Mouse (Mus musculus): ENCODE results near the gene Plekhg4. TPM values are rescaled to one million over a fixed set of nuclear protein-coding genes. Genes with fewer than 3 reads are reported as not detected.

Gene Plekhg4
- polyA plus RNA-seq, 1 experiment, result 2.0 TPM

- Histone ChIP-seq H3ac (ENCODE audit: control insufficient read depth, insufficient read length, low read depth) (no peak overlapping the region), H3K79me3 (ENCODE audit: low read depth) (no peaks in the 10 kb centered on the region), H3K27me3 (ENCODE audit: control insufficient read depth, insufficient read depth, insufficient read length) (peaks cover 20% of the 10 kb centered on the region), H3K4me3 (ENCODE audit: insufficient read depth, poor library complexity, severe bottlenecking) (no peak overlapping the region), H3K79me2 (ENCODE audit: control insufficient read depth, insufficient read depth) (no peaks in the 10 kb centered on the region), H3K36me3 (ENCODE audit: control insufficient read depth, insufficient read depth) (no peaks in the 10 kb centered on the region)
- TF ChIP-seq FOSL1 (IDR thresholded peaks at IDR 0.05; ENCODE audit: insufficient read depth, low read length, poor library complexity, severe bottlenecking) (no peak), MYOD1 (IDR thresholded peaks at IDR 0.05; ENCODE audit: control insufficient read depth, insufficient read length, low read depth) (no peak), MYOG (IDR thresholded peaks at IDR 0.05; ENCODE audit: control insufficient read depth, extremely low read depth, insufficient read length) (no peak), USF1 (IDR thresholded peaks at IDR 0.05; ENCODE audit: low read depth) (no peak), MAX (IDR thresholded peaks at IDR 0.05) (no peak), CTCF (IDR thresholded peaks at IDR 0.05; ENCODE audit: control insufficient read depth, insufficient read depth, insufficient read length) (no peak), CEBPB (IDR thresholded peaks at IDR 0.05; ENCODE audit: low read depth) (no peak)
Measured at GRCm38 (mm10) chr8:105409947-105410346, 36.9 kb downstream of the Plekhg4 start.

GRCm38 (mm10) chr8:105413391-105413790 is 40.3 kb downstream of the Plekhg4 start, which contains the start of the genes Kctd19 and Lrrc36:
Gene Kctd19, minus strand, starts transcription at chr8:105413502.
Gene Lrrc36, plus strand, starts transcription at chr8:105413571.
- no peaks in the 10 kb centered on the region for H3K79me3 ChIP-seq (ENCODE audit: low read depth)
- no peak within 1 kb of the TSS for H3K4me3 ChIP-seq (ENCODE audit: insufficient read depth, poor library complexity, severe bottlenecking)
- H3K79me2 ChIP-seq (ENCODE audit: control insufficient read depth, insufficient read depth), result no peaks in the 10 kb centered on the region
- peaks cover 23% of the 10 kb centered on the region for H3K27me3 ChIP-seq (ENCODE audit: control insufficient read depth, insufficient read depth, insufficient read length)
- no peak within 1 kb of the TSS for H3ac ChIP-seq (ENCODE audit: control insufficient read depth, insufficient read length, low read depth)
- no peaks in the 10 kb centered on the region for H3K36me3 ChIP-seq (ENCODE audit: control insufficient read depth, insufficient read depth)
- TF ChIP-seq USF1 (IDR thresholded peaks at IDR 0.05; ENCODE audit: low read depth) (no peak), FOSL1 (IDR thresholded peaks at IDR 0.05; ENCODE audit: insufficient read depth, low read length, poor library complexity, severe bottlenecking) (no peak), MYOD1 (IDR thresholded peaks at IDR 0.05; ENCODE audit: control insufficient read depth, insufficient read length, low read depth) (no peak), MYOG (IDR thresholded peaks at IDR 0.05; ENCODE audit: control insufficient read depth, extremely low read depth, insufficient read length) (no peak), CTCF (IDR thresholded peaks at IDR 0.05; ENCODE audit: control insufficient read depth, insufficient read depth, insufficient read length) (no peak), CEBPB (IDR thresholded peaks at IDR 0.05; ENCODE audit: low read depth) (no peak), MAX (IDR thresholded peaks at IDR 0.05) (no peak)

- Histone ChIP-seq H3K4me3 (ENCODE audit: insufficient read depth, poor library complexity, severe bottlenecking) (no peak overlapping the region), H3K27me3 (ENCODE audit: control insufficient read depth, insufficient read depth, insufficient read length) (peaks cover 16% of the 10 kb centered on the region)
- TF ChIP-seq USF1 (IDR thresholded peaks at IDR 0.05; ENCODE audit: low read depth), result no peak
- no peak for TF ChIP-seq CTCF (IDR thresholded peaks at IDR 0.05; ENCODE audit: control insufficient read depth, insufficient read depth, insufficient read length)
- no peak for TF ChIP-seq FOSL1 (IDR thresholded peaks at IDR 0.05; ENCODE audit: insufficient read depth, low read length, poor library complexity, severe bottlenecking)
- no peak for TF ChIP-seq CEBPB (IDR thresholded peaks at IDR 0.05; ENCODE audit: low read depth)
- TF ChIP-seq MYOD1 (IDR thresholded peaks at IDR 0.05; ENCODE audit: control insufficient read depth, insufficient read length, low read depth), result no peak
- TF ChIP-seq MYOG (IDR thresholded peaks at IDR 0.05; ENCODE audit: control insufficient read depth, extremely low read depth, insufficient read length), result no peak
- no peak for TF ChIP-seq MAX (IDR thresholded peaks at IDR 0.05)
Measured at GRCm38 (mm10) chr8:105418992-105419391, 45.9 kb downstream of the Plekhg4 start.

GRCm38 (mm10) chr8:105419800-105420199 is 46.7 kb downstream of the Plekhg4 start:
- H3ac ChIP-seq (ENCODE audit: control insufficient read depth, insufficient read length, low read depth), result no peak overlapping the region
- TF ChIP-seq CEBPB (IDR thresholded peaks at IDR 0.05; ENCODE audit: low read depth) (no peak), MAX (IDR thresholded peaks at IDR 0.05) (no peak), USF1 (IDR thresholded peaks at IDR 0.05; ENCODE audit: low read depth) (no peak), MYOD1 (IDR thresholded peaks at IDR 0.05; ENCODE audit: control insufficient read depth, insufficient read length, low read depth) (no peak), MYOG (IDR thresholded peaks at IDR 0.05; ENCODE audit: control insufficient read depth, extremely low read depth, insufficient read length) (no peak), CTCF (IDR thresholded peaks at IDR 0.05; ENCODE audit: control insufficient read depth, insufficient read depth, insufficient read length) (no peak), FOSL1 (IDR thresholded peaks at IDR 0.05; ENCODE audit: insufficient read depth, low read length, poor library complexity, severe bottlenecking) (no peak)
- no peaks in the 10 kb centered on the region for H3K79me3 ChIP-seq (ENCODE audit: low read depth)
- H3K27me3 ChIP-seq (ENCODE audit: control insufficient read depth, insufficient read depth, insufficient read length), result peaks cover 14% of the 10 kb centered on the region
- no peaks in the 10 kb centered on the region for H3K79me2 ChIP-seq (ENCODE audit: control insufficient read depth, insufficient read depth)
- no peak overlapping the region for H3K4me3 ChIP-seq (ENCODE audit: insufficient read depth, poor library complexity, severe bottlenecking)
- no peaks in the 10 kb centered on the region for H3K36me3 ChIP-seq (ENCODE audit: control insufficient read depth, insufficient read depth)

More at GRCm38 (mm10) chr8:105418992-105419391, 45.9 kb downstream of the Plekhg4 start:
- no peaks in the 10 kb centered on the region for H3K79me3 ChIP-seq (ENCODE audit: low read depth)
- H3ac ChIP-seq (ENCODE audit: control insufficient read depth, insufficient read length, low read depth), result no peak overlapping the region
- no peaks in the 10 kb centered on the region for H3K79me2 ChIP-seq (ENCODE audit: control insufficient read depth, insufficient read depth)
- no peaks in the 10 kb centered on the region for H3K36me3 ChIP-seq (ENCODE audit: control insufficient read depth, insufficient read depth)

- H3K36me3 ChIP-seq (ENCODE audit: control insufficient read depth, insufficient read depth), result no peaks in the 10 kb centered on the region
- peaks cover 20% of the 10 kb centered on the region for H3K27me3 ChIP-seq (ENCODE audit: control insufficient read depth, insufficient read depth, insufficient read length)
- no peak overlapping the region for H3ac ChIP-seq (ENCODE audit: control insufficient read depth, insufficient read length, low read depth)
- no peaks in the 10 kb centered on the region for H3K79me3 ChIP-seq (ENCODE audit: low read depth)
- H3K4me3 ChIP-seq (ENCODE audit: insufficient read depth, poor library complexity, severe bottlenecking), result no peak overlapping the region
- H3K79me2 ChIP-seq (ENCODE audit: control insufficient read depth, insufficient read depth), result no peaks in the 10 kb centered on the region
- TF ChIP-seq CEBPB (IDR thresholded peaks at IDR 0.05; ENCODE audit: low read depth) (no peak), MAX (IDR thresholded peaks at IDR 0.05) (no peak)
Measured at GRCm38 (mm10) chr8:105422006-105422405, 48.9 kb downstream of the Plekhg4 start.

- Histone ChIP-seq H3K27me3 (ENCODE audit: control insufficient read depth, insufficient read depth, insufficient read length) (peaks cover 42% of the 10 kb centered on the region), H3K4me3 (ENCODE audit: insufficient read depth, poor library complexity, severe bottlenecking) (no peak overlapping the region)
Measured at GRCm38 (mm10) chr8:105426878-105427277, 53.8 kb downstream of the Plekhg4 start.

More at GRCm38 (mm10) chr8:105426878-105427277, 53.8 kb downstream of the Plekhg4 start:
- Histone ChIP-seq H3ac (ENCODE audit: control insufficient read depth, insufficient read length, low read depth) (no peak overlapping the region), H3K36me3 (ENCODE audit: control insufficient read depth, insufficient read depth) (no peaks in the 10 kb centered on the region), H3K79me3 (ENCODE audit: low read depth) (no peaks in the 10 kb centered on the region), H3K79me2 (ENCODE audit: control insufficient read depth, insufficient read depth) (no peaks in the 10 kb centered on the region)
- TF ChIP-seq FOSL1 (IDR thresholded peaks at IDR 0.05; ENCODE audit: insufficient read depth, low read length, poor library complexity, severe bottlenecking) (no peak), USF1 (IDR thresholded peaks at IDR 0.05; ENCODE audit: low read depth) (no peak), MAX (IDR thresholded peaks at IDR 0.05) (no peak), CTCF (IDR thresholded peaks at IDR 0.05; ENCODE audit: control insufficient read depth, insufficient read depth, insufficient read length) (no peak), MYOD1 (IDR thresholded peaks at IDR 0.05; ENCODE audit: control insufficient read depth, insufficient read length, low read depth) (no peak), CEBPB (IDR thresholded peaks at IDR 0.05; ENCODE audit: low read depth) (no peak), MYOG (IDR thresholded peaks at IDR 0.05; ENCODE audit: control insufficient read depth, extremely low read depth, insufficient read length) (no peak)
